Mouse (Mus musculus): Measurements from ENCODE around the gene Eppin.
A peak's percentile ranks its signal among the peaks of the same experiment; 100 is the strongest.

Eppin gene

GRCm38 (mm10) chr2:164560106-164560505 is 33.3 kb downstream of the Eppin start:
- DNase-seq (ENCODE audit: low spot score in 2 of 2) = no peak

GRCm38 (mm10) chr2:164558991-164559645 is 34.3 kb downstream of the Eppin start:
- no peak for DNase-seq (ENCODE audit: low spot score in 2 of 2)

GRCm38 (mm10) chr2:164558426-164558825 is 35.0 kb downstream of the Eppin start:
- DNase-seq (ENCODE audit: low spot score in 2 of 2) = no peak

- DNase-seq (ENCODE audit: low spot score in 2 of 2) = no peak
Observed at GRCm38 (mm10) chr2:164551502-164551901, 41.9 kb downstream of the Eppin start.

- no peak for DNase-seq (ENCODE audit: low spot score in 2 of 2)
Observed at GRCm38 (mm10) chr2:164550895-164551269, 42.5 kb downstream of the Eppin start.

GRCm38 (mm10) chr2:164549963-164550894 is 43.2 kb downstream of the Eppin start:
- peak in 1 of 2 experiments; percentile 20 for DNase-seq (ENCODE audit: low spot score in 2 of 2)

- DNase-seq (ENCODE audit: low spot score in 2 of 2) = no peak
Observed at GRCm38 (mm10) chr2:164549338-164549737, 44.1 kb downstream of the Eppin start.

GRCm38 (mm10) chr2:164544454-164545097 is 48.8 kb downstream of the Eppin start:
- no peak for DNase-seq (ENCODE audit: low spot score in 2 of 2)

GRCm38 (mm10) chr2:164543745-164544144 is 49.6 kb downstream of the Eppin start:
- no peak for DNase-seq (ENCODE audit: low spot score in 2 of 2)

- DNase-seq (ENCODE audit: low spot score in 2 of 2) = no peak
Observed at GRCm38 (mm10) chr2:164542598-164542997, 50.8 kb downstream of the Eppin start.

GRCm38 (mm10) chr2:164542132-164542531 is 51.3 kb downstream of the Eppin start:
- DNase-seq (ENCODE audit: low spot score in 2 of 2) = peak in 1 of 2 experiments; percentile 38

- DNase-seq (ENCODE audit: low spot score in 2 of 2) = no peak
Observed at GRCm38 (mm10) chr2:164540652-164541427, 52.6 kb downstream of the Eppin start.
